Mouse (Mus musculus) embryonic fibroblast, embryonic 13.5 days (primary cell): ENCODE measurements at regions not wholly inside any gene's neighbourhood (a gene's known extent, or its start where the extent isn't known, plus 50 kb on each side); places are given as distances from the start of the nearest gene placed in this dataset.
A peak's percentile ranks its signal among the peaks of the same experiment; 100 is the strongest.

Experiments
- H3K27ac ChIP-seq: 2 replicates; pipeline ENCODE4 v1.5.1; 2012; ENCODE audit warnings: low read length, control low read depth, inconsistent platforms; ENCODE audit not compliant: insufficient read depth
- H3K4me1 ChIP-seq: 2 replicates; pipeline ENCODE4 v1.6.1; 2011; ENCODE audit warnings: low read length; ENCODE audit not compliant: control insufficient read depth, insufficient read depth
- H3K4me3 ChIP-seq: 2 replicates; pipeline ENCODE4 v1.5.1; 2011; ENCODE audit warnings: mild to moderate bottlenecking, control low read depth, low read length; ENCODE audit not compliant: insufficient read depth
- CTCF ChIP-seq: IDR thresholded peaks from 2 replicates; pipeline ENCODE4 v1.5.1; 2011; ENCODE audit warnings: mild to moderate bottlenecking, control low read depth, low read length, moderate library complexity, borderline replicate concordance; ENCODE audit not compliant: insufficient read depth
- POLR2A ChIP-seq: IDR thresholded peaks from 2 replicates; pipeline ENCODE4 v1.6.1; 2011; ENCODE audit warnings: low read depth, mild to moderate bottlenecking, control low read depth, low read length, moderate library complexity

DNA sequence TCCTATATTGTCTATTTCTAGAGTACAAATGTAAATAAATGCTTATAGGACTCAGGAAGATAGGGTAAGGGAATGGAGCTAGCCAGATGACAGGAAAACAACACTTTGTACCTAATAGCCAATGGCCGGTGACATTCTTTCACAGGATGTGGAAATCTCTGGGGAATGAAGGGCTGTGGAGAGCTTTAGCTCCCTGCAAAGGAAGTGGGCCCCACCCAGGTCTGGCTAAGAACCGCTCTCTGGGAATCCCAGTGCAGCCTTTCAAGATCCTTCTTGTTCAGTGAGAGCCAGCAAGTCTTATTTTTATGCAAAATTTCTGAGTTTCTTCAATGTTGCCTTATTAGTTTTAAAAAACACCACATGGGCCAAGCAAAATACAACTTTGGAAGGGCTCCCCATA, 54.7 kb upstream of the Pappa2 start:
- Histone ChIP-seq H3K27ac (no peak overlapping the region), H3K4me3 (no peak overlapping the region), H3K4me1 (no peaks in the 10 kb centered on the region)
- no peak for TF ChIP-seq CTCF
- no peak for TF ChIP-seq POLR2A

DNA sequence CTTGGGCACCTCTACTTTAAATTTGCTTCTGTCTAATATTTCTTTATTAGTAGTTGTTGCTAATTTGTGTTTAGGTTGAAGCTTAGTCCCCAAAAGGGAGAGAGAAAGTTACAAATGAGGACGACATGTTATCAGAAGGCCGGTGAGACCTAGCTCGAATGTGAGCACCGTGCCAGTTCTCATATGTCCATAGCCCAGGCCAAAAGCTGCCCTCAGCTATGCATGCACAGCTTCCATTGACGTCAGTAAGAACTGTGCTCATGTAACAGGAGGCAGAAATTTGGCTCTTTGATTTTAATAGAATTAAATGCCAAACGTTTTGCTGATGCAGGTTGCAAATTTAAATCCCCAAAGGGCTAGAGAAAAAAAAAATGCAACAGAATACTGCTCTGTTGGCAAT, 56.1 kb upstream of the Pappa2 start:
- H3K27ac ChIP-seq, result no peak overlapping the region
- H3K4me1 ChIP-seq, result no peaks in the 10 kb centered on the region
- no peak overlapping the region for H3K4me3 ChIP-seq
- TF ChIP-seq CTCF (no peak), POLR2A (no peak)

DNA sequence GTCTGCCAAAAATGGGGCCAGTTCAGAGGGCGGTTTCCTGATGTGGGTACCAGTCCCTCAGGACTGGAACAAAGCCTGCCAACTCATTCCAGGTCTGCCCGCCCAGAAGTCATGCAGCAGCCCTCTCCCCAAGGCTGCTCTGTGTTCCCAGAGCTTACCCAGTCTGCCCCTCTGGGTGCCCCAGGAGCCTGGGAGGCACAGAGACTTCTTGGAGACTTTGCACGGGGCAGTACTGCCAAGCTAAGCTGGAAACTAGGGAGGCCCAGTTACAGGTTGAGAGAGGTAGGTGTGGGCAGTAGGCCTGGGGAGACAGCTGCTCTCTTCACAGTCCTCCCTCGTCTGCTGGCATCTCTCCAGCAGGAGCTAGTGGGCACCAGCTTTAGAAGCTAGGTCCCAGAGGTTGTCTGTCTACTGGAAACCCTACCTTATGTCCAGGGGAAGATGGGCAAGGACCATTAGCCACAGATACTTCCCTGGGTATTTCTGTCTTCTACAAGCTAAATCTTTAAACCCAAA, 65.6 kb upstream of the Pappa2 start:
- TF ChIP-seq CTCF (no peak), POLR2A (no peak)
- no peaks in the 10 kb centered on the region for H3K4me1 ChIP-seq
- H3K27ac ChIP-seq, result no peak overlapping the region
- no peak overlapping the region for H3K4me3 ChIP-seq

DNA sequence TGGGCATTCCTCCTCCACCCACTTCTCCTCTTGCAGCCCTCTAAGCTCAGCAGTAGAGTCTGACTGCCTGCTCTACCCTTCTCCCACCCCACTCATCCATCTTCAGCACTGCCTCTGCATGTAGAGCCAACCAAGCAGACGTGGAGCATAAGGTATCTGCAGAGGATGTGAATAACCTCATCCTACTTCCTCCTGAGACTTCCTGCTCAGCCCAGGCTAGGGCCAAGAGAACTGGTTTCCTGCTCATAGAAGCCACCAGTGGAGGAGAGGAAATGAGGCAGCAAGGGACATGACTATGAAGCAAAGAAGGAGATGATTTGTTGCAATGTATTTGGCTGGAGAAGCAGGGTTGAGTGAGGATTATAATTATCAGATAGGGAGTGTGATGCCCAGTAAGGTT, 84.7 kb upstream of the Pappa2 start:
- Histone ChIP-seq H3K27ac (no peak overlapping the region), H3K4me3 (no peak overlapping the region), H3K4me1 (no peaks in the 10 kb centered on the region)
- TF ChIP-seq CTCF (no peak), POLR2A (no peak)

DNA sequence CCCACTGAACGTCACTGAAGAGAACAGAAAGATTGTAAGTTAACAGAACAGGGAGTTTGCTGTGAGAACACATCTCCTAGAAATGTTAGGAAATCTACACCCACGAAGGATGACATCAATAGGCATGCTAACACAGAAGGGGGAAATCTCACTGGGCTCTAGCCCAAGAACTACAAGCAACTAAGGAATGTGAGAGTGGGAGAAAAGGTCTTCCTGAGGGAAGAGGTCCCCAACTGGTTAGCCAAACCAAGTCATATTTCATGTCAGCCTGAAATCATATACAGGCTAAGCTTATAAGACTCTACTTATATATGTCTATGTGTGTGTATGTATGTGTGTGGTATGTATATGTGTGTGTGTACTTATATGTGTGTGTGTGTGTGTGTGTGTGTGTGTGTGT, 118.9 kb upstream of the Pappa2 start:
- Histone ChIP-seq H3K27ac (peak overlapping the region; percentile 74), H3K4me3 (no peak overlapping the region), H3K4me1 (peaks cover 7% of the 10 kb centered on the region)
- no peak; the same call in 1 of the 2 replicates for TF ChIP-seq POLR2A
- no peak for TF ChIP-seq CTCF

DNA sequence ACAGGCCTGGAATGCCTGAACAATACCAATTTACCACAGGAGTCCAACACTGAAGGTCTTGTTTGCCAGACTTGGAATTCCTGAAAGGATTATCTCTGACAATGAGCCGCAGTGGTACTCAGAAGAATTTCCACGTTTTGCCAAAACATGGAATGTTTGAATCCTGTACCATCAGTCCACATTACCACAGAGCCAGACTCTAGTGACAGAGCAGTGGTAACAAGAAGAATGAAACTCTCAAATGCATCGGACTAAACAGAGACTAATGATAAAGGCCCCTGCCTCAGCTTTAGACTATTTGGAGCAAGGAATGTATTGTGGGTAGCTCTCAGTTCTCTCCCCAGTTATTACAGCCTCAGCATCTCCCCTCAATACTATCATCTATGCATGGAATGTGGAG, 109.9 kb upstream of the Cop1 start:
- TF ChIP-seq POLR2A, result no peak
- no peak for TF ChIP-seq CTCF
- Histone ChIP-seq H3K4me3 (no peak overlapping the region), H3K27ac (peak overlapping the region; percentile 68), H3K4me1 (no peaks in the 10 kb centered on the region)

DNA sequence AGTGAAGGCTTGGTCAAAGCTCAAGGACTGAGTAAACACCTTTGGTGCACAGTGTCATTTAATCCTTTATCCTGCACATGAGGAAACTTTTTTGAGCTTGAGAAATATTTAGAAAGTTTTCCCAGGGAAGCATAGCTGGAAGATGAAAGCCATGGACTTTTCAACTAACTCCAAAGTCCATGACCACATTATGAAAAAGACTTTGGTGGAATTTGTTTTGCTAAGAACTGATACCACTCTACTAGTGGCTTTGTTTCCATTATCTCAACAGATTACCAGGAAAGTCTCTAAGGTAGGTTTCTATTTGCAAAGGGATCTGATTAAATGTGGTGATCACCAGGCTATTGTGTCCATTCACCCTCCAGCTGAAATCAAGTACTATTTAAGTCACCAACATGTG, 107.2 kb upstream of the Cop1 start:
- no peaks in the 10 kb centered on the region for H3K4me1 ChIP-seq
- H3K27ac ChIP-seq, result no peak overlapping the region
- no peak for TF ChIP-seq POLR2A
- TF ChIP-seq CTCF, result no peak
- no peak overlapping the region for H3K4me3 ChIP-seq

DNA sequence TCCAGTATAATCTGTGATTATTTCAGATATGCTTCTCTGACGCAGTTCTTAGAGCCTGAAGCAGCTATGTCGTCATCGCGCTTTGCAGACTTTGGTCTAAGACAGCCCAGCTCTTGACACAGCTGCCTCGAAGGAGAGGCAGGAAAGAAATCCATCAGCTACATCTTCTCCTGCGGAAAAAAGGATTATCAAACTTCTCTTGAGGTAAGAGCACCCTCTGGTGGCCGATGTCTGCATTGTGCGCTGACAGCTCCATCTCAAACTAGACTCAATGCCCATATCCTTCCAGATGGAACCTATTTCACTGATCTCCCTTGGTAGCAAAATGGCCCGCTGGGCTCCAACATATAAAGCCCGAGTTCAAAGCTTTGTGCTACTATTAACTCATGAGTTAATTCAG, 96.8 kb upstream of the Cop1 start:
- Histone ChIP-seq H3K27ac (no peak overlapping the region), H3K4me3 (no peak overlapping the region)

DNA sequence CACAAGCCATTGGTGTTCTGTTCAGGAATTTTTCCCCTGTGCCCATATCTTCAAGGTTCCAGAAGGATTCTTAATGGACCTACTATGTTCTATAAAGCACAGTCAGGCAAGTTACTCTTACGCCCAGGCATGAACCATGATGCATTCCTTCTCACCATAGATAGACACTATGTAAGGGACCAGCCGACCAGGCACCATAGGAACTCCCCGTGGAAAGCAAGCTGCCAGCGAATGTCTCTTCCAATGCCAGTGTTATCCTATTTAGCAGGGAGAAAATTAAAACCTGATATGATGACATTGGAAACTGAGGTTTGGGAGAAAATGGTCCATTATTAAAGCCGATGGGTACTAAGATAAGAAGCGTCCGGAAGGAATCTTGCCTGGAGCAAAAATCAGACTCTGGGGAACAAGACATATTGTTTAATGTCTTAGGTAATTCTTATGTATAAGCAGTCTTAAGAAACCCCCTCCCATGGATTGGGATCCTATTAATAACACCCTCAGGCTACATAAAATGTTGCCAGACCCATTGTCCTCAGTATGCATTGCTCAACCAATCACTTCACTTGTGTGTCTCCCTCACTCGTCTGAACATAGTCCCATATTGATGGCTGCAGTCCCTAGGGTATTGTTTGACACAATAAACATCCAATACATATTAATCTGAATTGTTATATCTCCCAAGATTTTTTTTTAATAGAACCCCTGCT, 84.2 kb upstream of the Cop1 start:
- Histone ChIP-seq H3K27ac (no peak overlapping the region), H3K4me3 (no peak overlapping the region), H3K4me1 (no peaks in the 10 kb centered on the region)
- no peak for TF ChIP-seq POLR2A
- TF ChIP-seq CTCF, result no peak

More for the DNA sequence above, 96.8 kb upstream of the Cop1 start:
- no peaks in the 10 kb centered on the region for H3K4me1 ChIP-seq
- no peak for TF ChIP-seq POLR2A
- TF ChIP-seq CTCF, result peak; percentile 82; the same call in 1 of the 2 replicates

DNA sequence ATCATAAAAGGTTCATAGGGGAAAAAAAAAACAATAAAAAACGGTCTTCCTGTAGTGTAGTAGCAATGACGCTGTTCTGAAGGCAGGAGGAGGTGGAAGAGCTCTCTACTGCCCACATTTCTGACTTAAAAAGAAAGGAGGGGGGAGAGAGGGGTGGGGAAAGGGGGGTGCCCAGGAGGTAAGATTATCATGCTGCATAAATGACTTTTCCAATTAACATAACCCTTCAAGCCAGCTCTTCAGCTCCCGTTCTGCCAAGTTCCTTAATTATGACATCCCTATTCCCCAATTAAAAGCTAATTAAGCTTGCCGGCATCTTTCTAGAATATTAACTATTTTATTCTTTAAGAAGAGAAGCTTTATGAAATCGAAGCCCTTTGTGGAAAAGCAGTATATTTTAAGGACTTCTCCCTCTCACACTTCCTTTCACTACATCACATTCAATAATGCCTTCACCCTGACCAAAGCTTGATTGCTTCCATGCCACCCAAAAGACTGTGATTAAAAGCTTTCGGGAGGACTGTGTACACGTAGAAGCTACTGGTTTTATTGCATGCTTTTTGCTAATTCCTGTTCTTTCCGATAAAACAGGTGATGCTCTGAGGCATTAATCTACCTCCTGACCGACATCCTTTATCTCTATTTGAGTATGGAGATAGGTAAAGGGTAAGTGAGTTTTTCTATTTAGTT, 83.5 kb upstream of the Cop1 start:
- Histone ChIP-seq H3K27ac (no peak overlapping the region), H3K4me3 (no peak overlapping the region), H3K4me1 (no peaks in the 10 kb centered on the region)
- no peak for TF ChIP-seq POLR2A
- no peak for TF ChIP-seq CTCF
